Mouse (Mus musculus) spleen, postnatal 4 days (tissue): ENCODE data around the gene Ccdc171.
A peak's percentile ranks its signal among the peaks of the same experiment; 100 is the strongest.
"Not testable (repeated sequence)": the region's sequence is repeated elsewhere in the genome, so short reads cannot be mapped to it uniquely, and the experiment has no call there.

Experiments
- DNase-seq, 2 experiments: peaks; one replicate each; pipeline ENCODE4 v3.0.0; 2022; ENCODE audit warnings: low spot score in 2 of 2

Gene Ccdc171

GRCm38 (mm10) chr4:83525690-83526055 is 328 bp downstream of the Ccdc171 start:
- DNase-seq, result no peak

- no peak for DNase-seq
Measured at GRCm38 (mm10) chr4:83526270-83526987, 1.1 kb downstream of the Ccdc171 start.

DNA sequence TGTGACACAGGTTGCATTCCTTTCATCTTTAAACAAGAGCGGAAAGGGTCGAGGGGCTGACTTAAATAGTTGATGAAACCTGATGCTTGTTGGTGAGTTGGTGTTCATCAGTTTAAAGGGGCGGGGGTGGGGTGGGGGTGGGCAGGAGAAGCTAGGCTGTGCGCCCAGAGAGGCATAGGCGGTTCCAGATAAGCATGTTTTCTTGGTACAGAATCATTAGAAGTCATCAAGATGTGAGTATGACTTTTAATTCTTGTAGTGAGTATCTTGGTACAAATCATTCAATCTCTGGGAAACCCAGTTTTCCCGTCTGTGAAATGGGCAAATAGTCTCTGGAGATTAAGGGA is 1.6 kb downstream of the Ccdc171 start:
- DNase-seq, result no peak

DNA sequence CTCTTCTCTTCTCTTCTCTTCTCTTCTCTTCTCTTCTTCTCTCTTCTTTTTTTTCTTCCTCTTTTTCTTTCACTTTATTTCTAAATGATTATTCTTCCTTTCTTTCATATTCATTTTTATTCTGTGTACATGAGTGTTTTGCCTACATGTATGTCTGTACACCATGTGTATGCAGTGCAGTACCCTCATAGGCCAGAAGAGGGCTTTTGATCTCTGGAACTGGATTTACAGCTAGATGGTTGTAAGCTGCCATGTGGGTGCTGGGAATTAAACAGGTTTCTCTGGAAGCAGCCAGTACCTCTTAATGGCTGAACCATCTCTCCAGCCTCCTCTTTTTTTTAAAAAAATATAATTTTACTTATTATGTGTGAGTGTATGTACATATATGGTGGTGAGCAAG is 2.6 kb downstream of the Ccdc171 start:
- DNase-seq, result peak; percentile 64 to 83

DNA sequence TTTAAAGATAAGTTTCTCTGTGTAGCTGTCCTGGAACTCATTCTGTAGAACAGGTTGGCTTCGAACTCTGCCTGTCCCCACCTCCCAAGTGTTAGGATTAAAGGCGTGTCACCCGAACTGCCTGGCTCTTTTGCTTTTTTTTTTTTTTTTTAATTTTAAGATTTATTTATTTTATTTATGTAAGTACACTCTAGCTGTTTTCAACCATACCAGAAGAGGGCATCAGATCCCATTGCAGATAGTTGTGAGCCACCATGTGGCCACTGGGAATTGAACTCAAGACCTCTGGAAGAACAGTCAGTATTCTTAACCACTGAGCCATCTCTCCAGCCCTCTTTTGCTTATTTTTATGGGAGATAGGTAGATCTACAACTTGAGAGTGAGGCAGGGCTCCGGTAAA is 4.7 kb downstream of the Ccdc171 start:
- DNase-seq, result not testable (repeated sequence)

DNA sequence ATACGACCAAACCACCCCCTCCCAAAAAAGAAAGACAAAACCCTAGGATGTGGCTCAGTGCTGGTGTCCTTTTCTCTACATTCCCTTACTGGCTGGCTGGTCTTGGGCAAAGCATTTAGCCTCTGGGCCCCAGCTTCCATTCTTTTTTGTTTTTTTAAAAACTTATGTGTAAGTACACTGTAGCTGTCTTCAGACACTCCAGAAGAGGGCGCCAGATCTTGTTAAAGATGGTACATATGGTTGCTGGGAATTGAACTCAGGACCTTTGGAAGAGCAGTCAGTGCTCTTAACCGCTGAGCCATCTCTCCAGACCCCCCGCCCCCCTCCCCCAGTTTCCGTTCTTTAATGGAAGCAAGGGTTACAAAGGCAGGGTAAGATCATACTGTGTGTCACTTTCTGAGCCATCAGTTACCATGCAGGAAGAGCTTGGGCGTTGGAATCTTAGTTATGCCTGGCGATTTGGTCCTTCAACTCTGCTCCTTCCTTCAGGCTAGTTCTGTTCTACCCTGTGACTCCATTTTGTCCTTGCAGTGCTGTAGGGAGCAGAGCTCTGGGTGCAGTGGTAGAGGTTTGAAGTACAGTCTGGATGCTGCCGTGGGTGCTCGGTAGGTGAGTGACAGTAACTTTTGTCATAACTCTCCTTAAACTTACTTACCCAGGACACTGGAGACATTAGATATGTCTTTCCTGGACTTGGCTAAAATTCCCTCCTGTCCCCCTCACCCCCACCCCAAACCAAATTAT is 8.0 kb downstream of the Ccdc171 start:
- DNase-seq, result no peak

DNA sequence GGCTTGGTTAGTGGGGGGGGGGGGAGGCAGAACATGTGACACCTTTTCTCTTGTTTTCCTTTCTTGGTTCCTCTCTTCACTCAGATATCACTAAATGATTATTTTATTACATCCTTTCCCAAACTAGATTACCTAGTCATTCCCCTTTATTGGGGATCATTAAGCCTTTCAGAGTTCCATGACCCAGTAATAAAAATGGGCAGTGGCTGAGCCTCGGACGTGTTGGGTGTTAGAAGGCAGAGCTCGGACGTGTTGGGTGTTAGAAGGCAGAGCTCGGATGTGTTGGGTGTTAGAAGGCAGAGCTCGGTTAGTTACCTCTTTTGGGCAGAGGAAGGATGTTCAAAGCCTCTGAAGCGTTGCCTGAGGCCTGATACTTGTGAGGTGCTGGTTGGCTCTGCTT is 8.7 kb downstream of the Ccdc171 start:
- no peak for DNase-seq

DNA sequence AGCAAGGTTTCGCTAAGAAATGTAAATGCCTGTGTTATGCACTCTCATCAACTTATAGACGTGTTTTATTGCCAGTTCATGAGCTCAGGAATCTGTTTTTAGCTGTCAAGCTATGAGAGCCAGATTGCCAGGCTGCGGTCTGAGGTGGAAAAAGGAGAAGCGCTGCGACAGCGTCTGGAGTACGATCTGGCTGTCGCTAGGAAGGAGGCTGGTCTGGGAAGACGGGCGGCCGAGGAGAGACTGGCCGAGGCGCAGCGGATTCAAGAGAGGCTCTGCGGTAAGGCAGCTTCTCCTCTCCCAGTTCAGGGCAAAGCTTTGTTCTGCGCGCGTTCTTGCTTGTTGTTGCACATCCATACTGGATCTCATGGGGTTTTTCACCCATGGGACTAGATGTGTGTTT is 24.2 kb downstream of the Ccdc171 start:
- no peak for DNase-seq

DNA sequence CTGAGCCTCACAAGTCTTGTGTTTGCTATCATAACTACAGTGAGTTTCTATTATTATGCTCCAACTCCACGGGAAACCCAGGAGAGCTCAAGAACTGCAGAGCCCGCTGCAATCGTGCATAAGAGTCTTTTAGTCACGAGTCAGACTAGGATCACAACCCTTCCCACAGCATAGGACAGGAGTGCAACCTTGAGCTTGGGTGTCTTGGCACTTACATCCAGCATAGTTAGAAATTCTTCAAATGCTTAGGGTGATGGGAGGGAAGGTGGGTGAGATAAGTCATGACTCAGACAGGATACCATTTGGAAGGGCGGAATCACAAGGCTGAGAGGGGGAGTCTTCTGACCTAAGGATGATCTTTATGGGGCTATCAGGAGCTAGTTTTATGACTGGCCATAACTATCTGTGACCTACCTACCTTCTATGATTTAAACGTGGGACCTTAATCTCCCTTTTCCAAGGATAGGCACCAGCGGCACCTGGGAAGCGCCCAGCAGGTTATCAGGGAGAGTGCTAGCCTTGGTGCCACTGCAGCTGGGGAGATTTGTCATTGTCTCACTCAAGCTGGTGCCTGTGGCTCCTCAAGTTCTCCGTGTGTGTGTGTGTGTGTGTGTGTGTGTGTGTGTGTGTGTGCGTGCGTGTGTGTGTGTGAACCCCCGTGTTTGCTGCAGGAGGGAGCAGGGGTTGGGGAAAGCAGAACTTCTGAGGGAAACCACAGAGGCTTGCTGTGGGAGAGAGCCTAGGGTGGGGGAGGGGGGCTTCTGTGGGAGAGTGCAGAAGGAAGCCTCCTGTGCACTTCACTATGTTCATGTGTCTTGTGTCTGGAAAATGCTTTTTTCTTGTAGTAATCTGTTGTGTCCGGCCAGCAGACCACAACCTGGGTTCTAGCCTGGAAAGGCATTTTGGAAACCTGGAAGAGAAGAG is 42.1 kb downstream of the Ccdc171 start:
- DNase-seq, result no peak

DNA sequence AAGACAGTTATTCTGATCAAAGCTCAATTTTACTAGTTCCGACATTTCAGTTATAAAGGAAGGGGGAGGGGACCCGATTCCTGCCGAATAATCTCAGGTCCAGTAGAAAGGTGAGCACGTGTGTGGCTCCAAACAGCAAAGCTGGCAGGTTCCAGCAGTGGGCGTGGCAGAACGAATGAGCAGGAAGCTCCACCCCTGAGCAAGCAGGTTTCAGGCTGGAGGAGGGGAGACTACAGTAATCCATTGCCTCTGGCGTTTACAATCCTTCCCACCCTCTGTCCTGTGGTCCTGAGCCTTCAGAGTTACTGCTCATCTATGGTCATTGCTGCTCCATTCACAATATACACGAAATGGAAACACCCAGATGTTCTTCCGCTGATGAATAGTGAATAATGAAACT is 42.8 kb downstream of the Ccdc171 start:
- DNase-seq, result peak in 1 of 2 experiments; percentile 37

GRCm38 (mm10) chr4:83570569-83570968 is 45.2 kb downstream of the Ccdc171 start:
- no peak for DNase-seq

DNA sequence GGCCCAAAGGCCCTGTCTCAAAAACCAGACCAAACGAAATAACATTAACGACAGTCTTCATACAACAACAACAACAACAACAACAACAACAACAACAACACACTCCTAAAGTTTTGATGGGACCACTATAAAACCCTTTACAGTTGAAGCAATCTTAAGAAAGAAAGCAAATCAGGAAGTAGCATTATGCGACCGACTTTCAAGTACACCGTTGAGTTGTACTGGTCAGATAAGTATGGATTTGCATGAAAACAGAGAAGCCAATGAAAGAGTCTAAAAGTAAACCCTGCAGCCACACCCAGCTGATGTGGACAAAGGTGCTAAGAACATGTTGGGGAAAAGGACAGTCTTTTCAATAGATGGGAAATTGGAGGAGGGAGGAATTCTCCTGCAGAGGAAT is 45.7 kb downstream of the Ccdc171 start:
- no peak for DNase-seq

GRCm38 (mm10) chr4:83572521-83572920 is 47.2 kb downstream of the Ccdc171 start:
- DNase-seq, result no peak

- no peak for DNase-seq
Measured at GRCm38 (mm10) chr4:83576315-83576714, 51.0 kb downstream of the Ccdc171 start.

DNA sequence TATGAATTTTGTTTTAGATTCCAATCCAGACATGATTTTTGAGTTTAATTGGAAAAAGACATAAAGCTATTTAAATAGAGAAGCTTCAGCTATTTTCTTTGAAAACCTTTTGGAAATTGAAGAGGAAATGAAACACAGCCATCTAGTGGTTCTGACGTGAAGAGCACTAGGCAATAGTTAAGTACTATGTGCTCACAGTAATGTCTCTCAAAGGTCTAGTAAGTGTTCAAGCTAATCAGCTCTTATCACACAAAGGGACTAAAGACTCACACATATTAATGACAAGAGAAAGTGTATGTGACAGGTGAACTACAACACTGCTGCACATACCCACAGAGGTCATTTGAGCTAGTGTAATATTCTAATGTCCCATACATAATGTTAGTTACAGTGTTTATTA is 54.8 kb downstream of the Ccdc171 start:
- DNase-seq, result no peak

- no peak for DNase-seq
Measured at GRCm38 (mm10) chr4:83587563-83587962, 62.2 kb downstream of the Ccdc171 start.

DNA sequence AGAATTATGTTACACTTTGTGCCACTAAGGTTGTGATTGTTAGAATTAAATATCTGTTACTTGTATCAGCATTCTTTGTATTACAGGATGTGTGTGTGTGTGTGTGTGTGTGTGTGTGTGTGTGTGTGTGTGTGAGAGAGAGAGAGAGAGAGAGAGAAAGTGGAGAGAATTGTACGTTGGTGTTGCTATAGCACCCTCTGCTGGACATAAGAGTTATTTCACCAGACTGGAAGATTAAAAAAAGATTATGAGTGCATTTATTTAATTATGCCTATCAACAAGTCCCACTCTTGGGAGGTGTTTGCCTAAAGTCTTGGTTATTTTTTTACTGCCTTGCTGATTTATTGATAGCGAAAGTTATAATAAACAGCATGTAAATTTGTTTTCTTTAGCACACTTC is 71.1 kb downstream of the Ccdc171 start:
- DNase-seq, result no peak

GRCm38 (mm10) chr4:83611111-83611510 is 85.8 kb downstream of the Ccdc171 start:
- no peak for DNase-seq

- DNase-seq, result not testable (repeated sequence)
Measured at GRCm38 (mm10) chr4:83623021-83623711, 97.8 kb downstream of the Ccdc171 start.

- no peak for DNase-seq
Measured at GRCm38 (mm10) chr4:83623732-83624131, 98.4 kb downstream of the Ccdc171 start.

DNA sequence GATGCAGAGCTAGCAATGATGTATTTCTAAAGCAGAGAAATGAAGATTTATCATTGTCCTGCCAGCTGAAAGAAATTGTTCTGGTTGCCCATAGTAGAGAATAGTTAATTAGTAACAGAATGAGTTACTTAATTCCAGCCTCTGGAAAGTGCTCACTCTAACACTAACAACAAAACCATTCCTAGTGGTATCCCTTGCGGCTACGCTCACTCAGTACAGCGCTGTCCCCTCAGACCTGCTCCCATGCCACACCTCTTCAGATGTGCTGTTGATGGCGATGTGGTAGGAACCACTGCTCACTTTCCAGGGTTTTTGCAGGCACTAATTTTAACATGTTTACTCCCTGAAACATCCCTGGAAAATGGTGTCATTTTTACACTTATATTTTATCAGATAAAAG is 126.1 kb downstream of the Ccdc171 start:
- DNase-seq, result no peak

GRCm38 (mm10) chr4:83655396-83655795 is 130.1 kb downstream of the Ccdc171 start:
- DNase-seq, result no peak
